Mouse (Mus musculus): ENCODE results near the gene Ucma.

GRCm38 (mm10) chr2:5014616-5015015 lies 38.7 kb downstream of the Ucma start:
- TF ChIP-seq CTCF (conservative IDR thresholded peaks at IDR 0.05; ENCODE audit: low read length): no peak
- TF ChIP-seq POU5F1 (IDR thresholded peaks at IDR 0.05; ENCODE audit: borderline replicate concordance, low read length): no peak
- no peak for TF ChIP-seq NANOG (IDR thresholded peaks at IDR 0.05; ENCODE audit: borderline replicate concordance, low read length)
